Mouse (Mus musculus) liver, embryonic 16.5 days (tissue): ENCODE data around the gene Aldh4a1. TPM values are rescaled to one million over a fixed set of nuclear protein-coding genes. Genes with fewer than 3 reads are reported as not detected.
A peak's percentile ranks its signal among the peaks of the same experiment; 100 is the strongest.

Source experiments
- ATAC-seq: fragments of 200-750 bp; cut with Nextera tagmentation; 2 replicates; pipeline ENCODE4 v1.8.0; 2017; ENCODE audit warnings: low read depth, mild to moderate bottlenecking, moderate number of reproducible peaks, moderate library complexity
- H3K27ac ChIP-seq: fragments of 300-500 bp; sonication (generic); 2 replicates; pipeline ENCODE4 v1.5.1; 2014; ENCODE audit warnings: mild to moderate bottlenecking, low read length
- H3K27me3 ChIP-seq: fragments of 300-500 bp; sonication (generic); 2 replicates; pipeline ENCODE4 v1.6.1; 2014; ENCODE audit warnings: low read depth, low read length, mixed read lengths; ENCODE audit not compliant: control insufficient read depth, insufficient read depth
- H3K36me3 ChIP-seq: fragments of 300-500 bp; sonication (generic); 2 replicates; pipeline ENCODE4 v1.6.1; 2014; ENCODE audit warnings: mild to moderate bottlenecking; ENCODE audit not compliant: control insufficient read depth, insufficient read depth
- H3K4me1 ChIP-seq: fragments of 300-500 bp; sonication (generic); 2 replicates; pipeline ENCODE4 v1.6.1; 2014; ENCODE audit warnings: low read depth, low read length, mixed read lengths; ENCODE audit not compliant: control insufficient read depth
- H3K4me2 ChIP-seq: fragments of 300-500 bp; sonication (generic); 2 replicates; pipeline ENCODE4 v1.6.1; 2014; ENCODE audit warnings: low read depth, low read length, mixed read lengths
- H3K4me3 ChIP-seq: fragments of 300-500 bp; sonication (generic); 2 replicates; pipeline ENCODE4 v1.5.1; 2014; ENCODE audit warnings: low read depth, mild to moderate bottlenecking, low read length
- H3K9ac ChIP-seq: fragments of 300-500 bp; sonication (generic); 2 replicates; pipeline ENCODE4 v1.6.1; 2014; ENCODE audit warnings: low read depth, low read length
- H3K9me3 ChIP-seq: fragments of 300-500 bp; sonication (generic); replicated peaks from 2 replicates; pipeline ENCODE4 v1.6.1; 2016; ENCODE audit warnings: low read length; ENCODE audit not compliant: control insufficient read depth
- whole genome bisulfite sequencing: fragments of 180-500 bp; shearing (Covaris S2); extraction: QIAGEN DNeasy Blood & Tissue Kit; methylation state at CpG from one replicate; pipeline ENCODE4 v1.1.7; 2014; ENCODE audit not compliant: insufficient replicate concordance; 5-methylcytosine and 5-hydroxymethylcytosine counted together
- polyA plus RNA-seq: library from polyadenylated mRNA; unstranded; fragments of >200 nt; fragmentation: Nextera tagmentation; extraction: Ambion mirVana; gene quantifications from 2 replicates; pipeline ENCODE4 v1.2.1, GENCODE M21; 2015

Gene Aldh4a1
- polyA plus RNA-seq, 1 experiment from 2014 or later: 110 TPM

- Histone ChIP-seq H3K9me3 (no peaks in the 10 kb centered on the region), H3K27ac (no peak overlapping the region), H3K4me2 (no peak overlapping the region), H3K36me3 (no peaks in the 10 kb centered on the region), H3K4me3 (no peak overlapping the region), H3K27me3 (no peaks in the 10 kb centered on the region), H3K4me1 (peaks cover 23% of the 10 kb centered on the region), H3K9ac (no peak overlapping the region)
- no peak for ATAC-seq
- 63% methylated on average over 4 of the region's 4 CpGs for WGBS
Observed at GRCm38 (mm10) chr4:139587370-139587769, 35.3 kb upstream of the Aldh4a1 start.

GRCm38 (mm10) chr4:139587773-139588172 is 34.9 kb upstream of the Aldh4a1 start:
- Histone ChIP-seq H3K36me3 (no peaks in the 10 kb centered on the region), H3K9ac (no peak overlapping the region), H3K27ac (no peak overlapping the region), H3K27me3 (no peaks in the 10 kb centered on the region), H3K4me1 (peaks cover 23% of the 10 kb centered on the region), H3K4me3 (no peak overlapping the region), H3K9me3 (no peaks in the 10 kb centered on the region), H3K4me2 (no peak overlapping the region)
- WGBS: 79% methylated on average over 4 of the region's 4 CpGs
- no peak for ATAC-seq

- WGBS: 58% methylated on average over 5 of the region's 5 CpGs
- Histone ChIP-seq H3K27me3 (no peaks in the 10 kb centered on the region), H3K9me3 (no peaks in the 10 kb centered on the region), H3K27ac (no peak overlapping the region), H3K36me3 (no peaks in the 10 kb centered on the region), H3K4me1 (peaks cover 21% of the 10 kb centered on the region), H3K4me2 (no peak overlapping the region), H3K9ac (no peak overlapping the region), H3K4me3 (no peak overlapping the region)
- no peak for ATAC-seq
Observed at GRCm38 (mm10) chr4:139589351-139590027, 33.2 kb upstream of the Aldh4a1 start.

- H3K4me2 ChIP-seq: no peak overlapping the region
- ATAC-seq: no peak
Observed at GRCm38 (mm10) chr4:139590446-139590845, 32.2 kb upstream of the Aldh4a1 start.

GRCm38 (mm10) chr4:139592895-139593294 is 29.8 kb upstream of the Aldh4a1 start:
- Histone ChIP-seq H3K4me2 (no peak overlapping the region), H3K4me1 (peaks cover 8% of the 10 kb centered on the region), H3K27ac (no peak overlapping the region), H3K36me3 (no peaks in the 10 kb centered on the region), H3K9ac (no peak overlapping the region), H3K4me3 (no peak overlapping the region), H3K27me3 (no peaks in the 10 kb centered on the region), H3K9me3 (no peaks in the 10 kb centered on the region)
- ATAC-seq: no peak
- 54% methylated on average over 7 of the region's 7 CpGs for WGBS

More at GRCm38 (mm10) chr4:139590446-139590845, 32.2 kb upstream of the Aldh4a1 start:
- H3K27me3 ChIP-seq: no peaks in the 10 kb centered on the region
- no peak overlapping the region for H3K4me3 ChIP-seq
- peaks cover 14% of the 10 kb centered on the region for H3K4me1 ChIP-seq
- H3K27ac ChIP-seq: no peak overlapping the region
- H3K36me3 ChIP-seq: no peaks in the 10 kb centered on the region
- H3K9me3 ChIP-seq: no peaks in the 10 kb centered on the region
- no peak overlapping the region for H3K9ac ChIP-seq
- WGBS: 53% methylated on average over 4 of the region's 4 CpGs

GRCm38 (mm10) chr4:139593383-139593782 is 29.3 kb upstream of the Aldh4a1 start:
- Histone ChIP-seq H3K4me1 (peaks cover 10% of the 10 kb centered on the region), H3K27ac (no peak overlapping the region), H3K27me3 (no peaks in the 10 kb centered on the region), H3K9ac (no peak overlapping the region), H3K36me3 (no peaks in the 10 kb centered on the region), H3K4me2 (no peak overlapping the region), H3K9me3 (no peaks in the 10 kb centered on the region), H3K4me3 (no peak overlapping the region)
- 56% methylated on average over 6 of the region's 6 CpGs for WGBS
- ATAC-seq: no peak

- Histone ChIP-seq H3K4me2 (no peak overlapping the region), H3K27me3 (no peaks in the 10 kb centered on the region), H3K4me1 (peaks cover 15% of the 10 kb centered on the region), H3K27ac (no peak overlapping the region), H3K9me3 (no peaks in the 10 kb centered on the region), H3K4me3 (no peak overlapping the region), H3K36me3 (no peaks in the 10 kb centered on the region), H3K9ac (no peak overlapping the region)
- ATAC-seq: no peak
- 40% methylated on average over 3 of the region's 3 CpGs for WGBS
Observed at GRCm38 (mm10) chr4:139594062-139594461, 28.6 kb upstream of the Aldh4a1 start.

GRCm38 (mm10) chr4:139596715-139597114 is 26.0 kb upstream of the Aldh4a1 start:
- WGBS: 49% methylated on average over 9 of the region's 9 CpGs
- ATAC-seq: no peak
- no peaks in the 10 kb centered on the region for H3K36me3 ChIP-seq
- H3K27me3 ChIP-seq: no peaks in the 10 kb centered on the region
- H3K4me2 ChIP-seq: no peak overlapping the region
- no peak overlapping the region for H3K4me3 ChIP-seq
- H3K4me1 ChIP-seq: peaks cover 20% of the 10 kb centered on the region
- H3K9me3 ChIP-seq: no peaks in the 10 kb centered on the region
- no peak overlapping the region for H3K27ac ChIP-seq
- H3K9ac ChIP-seq: no peak overlapping the region

- peak overlapping the region; percentile 67 for H3K27ac ChIP-seq
- peaks cover 29% of the 10 kb centered on the region for H3K4me1 ChIP-seq
- H3K27me3 ChIP-seq: no peaks in the 10 kb centered on the region
- no peaks in the 10 kb centered on the region for H3K36me3 ChIP-seq
- no peak overlapping the region for H3K4me2 ChIP-seq
- ATAC-seq: no peak
- 25% methylated on average over 20 of the region's 20 CpGs for WGBS
- no peaks in the 10 kb centered on the region for H3K9me3 ChIP-seq
- no peak overlapping the region for H3K4me3 ChIP-seq
- H3K9ac ChIP-seq: no peak overlapping the region
Observed at GRCm38 (mm10) chr4:139597286-139598284, 25.1 kb upstream of the Aldh4a1 start.
